Mouse (Mus musculus): ENCODE measurements around the gene Defb46. TPM values are rescaled to one million over a fixed set of nuclear protein-coding genes. Genes with fewer than 3 reads are reported as not detected.

Defb46 gene
- polyA plus RNA-seq (2016; fragmentation: Nextera tagmentation; extraction: Ambion mirVana) = not detected in 2 replicates

GRCm38 (mm10) chr8:19239616-19240015 is at the start of gene Defb46:
Gene Defb46, plus strand, starts transcription at chr8:19239916.
- Histone ChIP-seq H3K9me3 (peaks cover 3% of the 10 kb centered on the region), H3K27me3 (ENCODE audit: insufficient read depth, poor library complexity, severe bottlenecking) (no peaks in the 10 kb centered on the region), H3K4me1 (replicated peaks) (no peaks in the 10 kb centered on the region), H3K36me3 (no peaks in the 10 kb centered on the region), H3K4me3 (no peak within 1 kb of the TSS), H3K27ac (no peak within 1 kb of the TSS)
- WGBS = 81% methylated on average over 2 of the region's 2 CpGs
- DNase-seq (ENCODE audit: low spot score) = no peak

GRCm38 (mm10) chr8:19225161-19225560 is 14.6 kb upstream of the Defb46 start, which contains the start of gene Defb6:
Gene Defb6, plus strand, starts transcription at chr8:19225478.
- Histone ChIP-seq H3K27ac (no peak within 1 kb of the TSS), H3K4me3 (no peak within 1 kb of the TSS), H3K4me1 (replicated peaks) (no peaks in the 10 kb centered on the region), H3K9me3 (peaks cover 7% of the 10 kb centered on the region; the same call in 1 of the 2 replicates), H3K27me3 (ENCODE audit: insufficient read depth, poor library complexity, severe bottlenecking) (no peaks in the 10 kb centered on the region), H3K36me3 (no peaks in the 10 kb centered on the region)
- no peak for DNase-seq (ENCODE audit: low spot score)
- WGBS = 68% methylated on average over 1 of the region's 1 CpGs

GRCm38 (mm10) chr8:19238101-19238500 is 1.6 kb upstream of the Defb46 start:
- no peaks in the 10 kb centered on the region for H3K36me3 ChIP-seq
- no peaks in the 10 kb centered on the region for H3K27me3 ChIP-seq (ENCODE audit: insufficient read depth, poor library complexity, severe bottlenecking)
- DNase-seq (ENCODE audit: low spot score) = no peak
- no peaks in the 10 kb centered on the region for H3K9me3 ChIP-seq
- WGBS = 77% methylated on average over 1 of the region's 1 CpGs
- H3K27ac ChIP-seq = no peak overlapping the region
- H3K4me1 ChIP-seq (replicated peaks) = no peaks in the 10 kb centered on the region
- H3K4me3 ChIP-seq = no peak overlapping the region

- Histone ChIP-seq H3K36me3 (no peaks in the 10 kb centered on the region), H3K27me3 (ENCODE audit: insufficient read depth, poor library complexity, severe bottlenecking) (no peaks in the 10 kb centered on the region), H3K27ac (no peak within 1 kb of the TSS), H3K4me3 (no peak within 1 kb of the TSS), H3K9me3 (peaks cover 8% of the 10 kb centered on the region), H3K4me1 (replicated peaks) (no peaks in the 10 kb centered on the region)
- no peak for DNase-seq (ENCODE audit: low spot score)
- WGBS = 91% methylated on average over 5 of the region's 5 CpGs
Observed at GRCm38 (mm10) chr8:19247280-19247679, 7.6 kb downstream of the Defb46 start, which contains the start of gene Defb5. Gene Defb5, plus strand, starts transcription at chr8:19247580.

GRCm38 (mm10) chr8:19258136-19258535 is 18.4 kb downstream of the Defb46 start:
- DNase-seq (ENCODE audit: low spot score) = no peak
- Histone ChIP-seq H3K27ac (no peak overlapping the region), H3K9me3 (peaks cover 15% of the 10 kb centered on the region; the same call in 1 of the 2 replicates), H3K4me3 (no peak overlapping the region), H3K27me3 (ENCODE audit: insufficient read depth, poor library complexity, severe bottlenecking) (no peaks in the 10 kb centered on the region), H3K4me1 (replicated peaks) (no peaks in the 10 kb centered on the region), H3K36me3 (no peaks in the 10 kb centered on the region)

- 58% methylated on average over 3 of the region's 3 CpGs for WGBS
- DNase-seq (ENCODE audit: low spot score) = no peak
- no peak overlapping the region for H3K27ac ChIP-seq
- H3K4me3 ChIP-seq = no peak overlapping the region
- H3K27me3 ChIP-seq (ENCODE audit: insufficient read depth, poor library complexity, severe bottlenecking) = no peaks in the 10 kb centered on the region
- peaks cover 6% of the 10 kb centered on the region; the same call in 1 of the 2 replicates for H3K9me3 ChIP-seq
- H3K36me3 ChIP-seq = no peaks in the 10 kb centered on the region
- H3K4me1 ChIP-seq (replicated peaks) = no peaks in the 10 kb centered on the region
Observed at GRCm38 (mm10) chr8:19259667-19260066, 20.0 kb downstream of the Defb46 start.

Other genes starting within 250 kb of the Defb46 start
- gene Defb37, start 248.9 kb upstream of the Defb46 start, polyA plus RNA-seq (2016; fragmentation: Nextera tagmentation; extraction: Ambion mirVana) = not detected in 2 replicates
- gene Defb38, start 213.3 kb upstream of the Defb46 start, polyA plus RNA-seq (2016; fragmentation: Nextera tagmentation; extraction: Ambion mirVana) = not detected in 2 replicates
- gene Defb39, start 175.1 kb upstream of the Defb46 start, polyA plus RNA-seq (2016; fragmentation: Nextera tagmentation; extraction: Ambion mirVana) = not detected in 2 replicates
- not detected in 2 replicates for gene Defb12, start 125.1 kb upstream of the Defb46 start, polyA plus RNA-seq (2016; fragmentation: Nextera tagmentation; extraction: Ambion mirVana)
- not detected in 2 replicates for gene Defb34, start 116.2 kb upstream of the Defb46 start, polyA plus RNA-seq (2016; fragmentation: Nextera tagmentation; extraction: Ambion mirVana)
- gene Gm45826, start 99.1 kb upstream of the Defb46 start, polyA plus RNA-seq (2016; fragmentation: Nextera tagmentation; extraction: Ambion mirVana) = not detected in 2 replicates
- not detected in 2 replicates for gene Defb14, start 45.6 kb upstream of the Defb46 start, polyA plus RNA-seq (2016; fragmentation: Nextera tagmentation; extraction: Ambion mirVana)
- not detected in 2 replicates for gene Defb4, start 41.2 kb upstream of the Defb46 start, polyA plus RNA-seq (2016; fragmentation: Nextera tagmentation; extraction: Ambion mirVana)
- gene Defb6, start 14.4 kb upstream of the Defb46 start, polyA plus RNA-seq (2016; fragmentation: Nextera tagmentation; extraction: Ambion mirVana) = not detected in 2 replicates
- not detected in 2 replicates for gene Defb5, start 7.7 kb downstream of the Defb46 start, polyA plus RNA-seq (2016; fragmentation: Nextera tagmentation; extraction: Ambion mirVana)
- not detected in 2 replicates for gene Defb3, start 53.4 kb downstream of the Defb46 start, polyA plus RNA-seq (2016; fragmentation: Nextera tagmentation; extraction: Ambion mirVana)
- not detected in 2 replicates for gene Defb8, start 207.7 kb downstream of the Defb46 start, polyA plus RNA-seq (2016; fragmentation: Nextera tagmentation; extraction: Ambion mirVana)

Data from hindbrain, embryonic 10.5 days (tissue).